Mouse (Mus musculus) gastrocnemius, postnatal 25 days (tissue): ENCODE results near the gene Gpr180. TPM values are rescaled to one million over a fixed set of nuclear protein-coding genes. Genes with fewer than 3 reads are reported as not detected.
"Not testable (repeated sequence)": the region's sequence is repeated elsewhere in the genome, so short reads cannot be mapped to it uniquely, and the experiment has no call there.

Experiments
- DNase-seq: peaks from one replicate; pipeline ENCODE4 v3.0.0; 2022
- total RNA-seq, 2 experiments: library from RNA; stranded (reverse); gene quantifications; 1 replicate in 1 of 2; 2 replicates in 1 of 2; pipeline ENCODE4 v1.2.3; 2021

The Gpr180 gene
- total RNA-seq, 2 experiments from 2014 or later = 29.6 to 31.1 TPM

DNA sequence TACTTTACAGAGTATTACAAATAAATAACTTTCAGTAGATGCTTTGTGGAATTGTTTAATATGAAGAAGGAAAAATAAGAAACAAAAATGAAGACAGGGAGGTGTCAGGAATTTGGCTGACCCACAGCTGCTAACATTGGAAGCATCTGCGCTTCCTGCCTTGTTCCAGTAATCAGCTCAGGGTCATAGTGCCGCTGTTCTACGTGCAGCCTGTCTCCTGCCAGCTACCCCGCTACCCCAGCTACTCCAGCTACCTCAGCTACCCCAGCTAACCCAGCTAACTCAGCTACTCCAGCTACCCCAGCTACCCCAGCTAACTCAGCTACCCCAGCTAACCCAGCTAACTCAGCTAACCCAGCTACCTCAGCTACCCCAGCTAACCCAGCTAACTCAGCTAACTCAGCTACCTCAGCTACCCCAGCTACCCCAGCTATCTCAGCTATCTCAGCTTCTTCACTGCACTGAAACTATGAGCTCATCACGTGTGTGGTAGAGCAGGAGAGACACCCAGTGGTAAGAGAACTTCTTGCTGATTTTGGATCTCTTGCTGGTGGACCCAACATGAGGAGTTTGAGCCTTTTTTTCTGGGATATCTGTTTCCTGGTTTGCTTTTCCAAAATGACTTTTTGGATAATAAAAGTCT lies 14.8 kb downstream of the Gpr180 start:
- peak; percentile 40 for DNase-seq

DNA sequence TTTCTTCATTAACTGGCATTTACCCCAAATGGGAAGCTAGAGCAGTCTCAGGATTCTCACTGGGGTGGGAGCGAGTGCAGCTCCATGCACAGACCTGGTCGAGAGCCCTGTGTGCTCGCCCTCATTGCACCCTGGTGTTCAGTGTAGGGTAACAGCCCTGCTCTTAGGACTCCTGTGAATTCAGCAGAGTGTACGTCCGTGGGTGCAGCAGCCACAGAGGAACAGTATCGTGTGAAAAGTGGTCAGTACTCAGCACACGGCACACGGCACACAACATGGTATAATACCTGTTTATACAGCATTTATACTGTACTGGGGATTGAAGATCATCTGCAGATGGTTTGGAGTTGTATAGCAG lies 15.3 kb downstream of the Gpr180 start:
- no peak for DNase-seq

DNA sequence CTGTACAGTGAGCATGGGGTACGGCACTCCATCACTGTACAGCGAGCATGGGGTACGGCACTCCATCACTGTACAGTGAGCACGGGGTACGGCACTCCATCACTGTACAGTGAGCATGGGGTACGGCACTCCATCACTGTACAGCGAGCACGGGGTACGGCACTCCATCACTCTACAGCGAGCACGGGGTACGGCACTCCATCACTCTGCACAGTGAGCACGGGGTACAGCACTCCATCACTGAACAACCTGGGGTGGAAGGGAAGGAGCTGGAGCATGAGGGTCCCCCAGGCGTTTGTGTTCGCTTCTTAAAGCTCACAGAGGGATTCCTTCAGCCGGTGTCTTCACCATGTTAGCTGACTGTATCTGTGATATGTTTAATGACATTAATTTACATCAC lies 19.1 kb downstream of the Gpr180 start:
- DNase-seq = not testable (repeated sequence)

DNA sequence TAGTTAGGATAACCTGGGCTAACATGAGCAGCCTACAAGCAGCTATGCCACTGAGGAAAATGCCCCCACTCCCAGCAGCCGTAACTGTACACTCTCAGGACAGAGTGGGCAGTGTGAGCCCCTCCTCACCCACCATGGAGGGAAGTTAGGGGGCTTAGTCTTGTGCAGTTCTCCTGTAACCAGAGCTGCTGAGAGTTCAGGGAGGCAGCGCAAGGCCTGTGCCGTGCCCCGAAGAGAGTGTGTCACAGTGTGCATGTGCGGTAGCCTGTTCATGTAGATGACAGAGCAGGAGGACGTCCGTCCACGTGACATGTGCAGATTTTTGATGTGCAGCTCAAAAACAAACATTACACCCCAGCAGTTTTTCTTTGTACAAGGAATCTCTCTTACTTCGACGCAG lies 19.8 kb downstream of the Gpr180 start:
- DNase-seq = no peak

DNA sequence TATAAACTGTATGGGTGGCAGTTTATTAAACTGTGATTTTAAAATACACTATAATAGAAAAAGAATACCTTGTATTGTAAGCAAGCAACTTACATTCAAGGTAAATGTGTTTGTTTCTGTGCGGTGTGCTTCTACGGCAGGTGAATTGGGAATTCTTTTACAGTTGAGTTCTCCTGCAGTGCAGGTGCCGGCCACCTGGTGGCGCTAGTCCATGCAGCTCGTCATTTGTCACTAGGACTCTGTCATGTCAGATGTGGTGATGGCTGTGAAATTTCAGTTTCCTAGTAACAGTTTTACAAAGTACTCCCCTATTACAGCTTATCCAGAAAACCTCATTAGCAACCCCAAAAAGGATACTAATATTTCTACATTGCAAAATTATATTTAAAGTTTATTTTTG lies 20.2 kb downstream of the Gpr180 start:
- DNase-seq = no peak

DNA sequence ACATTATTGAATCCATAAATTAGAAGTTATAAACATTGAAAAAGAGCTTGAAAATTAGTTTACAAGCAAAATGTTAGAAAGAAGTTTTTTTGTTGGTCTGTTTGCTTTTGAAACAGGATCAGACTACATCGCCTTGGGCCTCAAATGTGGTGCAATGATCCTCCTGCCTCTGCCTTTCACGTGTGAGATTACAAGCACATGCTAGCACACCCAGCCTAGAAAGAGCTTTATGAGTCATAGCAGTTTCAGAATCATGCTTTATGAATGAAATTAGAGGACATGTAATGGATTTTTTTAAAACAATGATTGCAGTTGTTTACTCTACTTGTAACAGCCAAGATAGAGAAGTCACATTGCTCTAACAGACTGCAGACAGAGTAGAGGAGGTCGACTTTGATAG lies 24.8 kb downstream of the Gpr180 start:
- no peak for DNase-seq

DNA sequence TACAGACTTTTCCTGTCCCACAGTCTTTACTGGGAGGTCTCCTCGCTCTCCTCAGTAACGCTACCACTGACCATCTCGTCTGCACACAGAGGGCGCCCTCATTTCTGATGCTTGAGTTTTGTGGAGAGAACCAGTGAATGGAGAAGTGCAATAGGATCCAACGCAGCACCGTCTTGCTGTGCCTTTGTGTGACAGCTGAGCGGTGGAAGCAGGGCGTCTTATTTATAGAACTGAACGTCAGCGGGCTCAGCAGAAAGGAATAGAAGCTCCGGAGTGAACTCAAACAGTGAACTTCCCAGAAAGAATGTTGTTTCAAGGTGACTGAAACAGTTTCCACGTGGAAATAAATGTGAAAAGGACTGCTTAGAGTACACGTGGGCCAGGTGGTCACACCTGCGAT lies 25.7 kb downstream of the Gpr180 start:
- DNase-seq = no peak

DNA sequence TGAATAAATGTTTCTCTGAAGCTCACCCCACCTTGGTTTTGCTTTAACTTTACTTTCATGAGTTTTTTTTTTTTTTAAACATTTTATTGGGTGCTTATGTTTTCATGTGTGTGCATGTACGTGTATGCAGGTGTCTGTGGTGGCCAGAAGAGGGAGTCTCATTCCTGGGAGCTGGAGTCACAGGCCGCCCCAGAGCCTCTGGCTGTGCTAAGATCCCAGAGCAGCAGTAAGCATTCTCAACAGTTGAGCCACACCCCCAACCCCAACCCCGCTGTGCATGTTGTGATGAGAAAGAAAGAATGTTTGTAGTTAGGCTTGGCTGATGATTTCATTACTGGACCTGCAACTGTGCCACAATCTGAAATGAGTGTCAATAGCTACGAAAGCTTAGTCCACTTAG lies 31.8 kb downstream of the Gpr180 start:
- no peak for DNase-seq

DNA sequence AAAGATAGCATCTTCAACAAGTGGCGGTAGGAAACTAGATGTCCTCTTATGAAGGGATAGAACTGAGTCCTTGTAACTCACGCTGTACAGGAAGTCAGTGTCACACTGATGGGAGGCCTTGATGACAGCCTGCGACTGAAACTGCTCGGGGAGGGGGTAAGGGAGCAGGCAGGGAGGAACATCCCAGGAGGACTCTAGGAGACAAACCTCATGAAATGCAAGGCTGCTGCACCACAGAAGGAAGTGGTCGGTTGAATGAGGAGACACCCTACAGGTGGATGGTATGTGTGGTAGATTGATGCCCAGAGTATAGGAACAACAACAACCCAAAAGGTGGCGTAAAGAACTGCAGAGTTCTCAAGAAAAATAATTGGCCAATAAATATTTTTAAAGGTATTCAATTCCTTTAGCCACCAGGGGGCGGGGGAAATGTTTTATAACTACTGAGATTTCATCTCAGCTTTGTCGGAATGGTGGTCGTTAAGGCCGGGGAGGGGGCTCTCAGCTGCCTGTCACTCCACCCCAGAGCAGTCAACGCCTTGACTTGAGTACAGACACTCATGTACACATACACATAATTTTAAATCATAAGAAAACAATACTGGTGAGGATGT lies 36.7 kb downstream of the Gpr180 start:
- DNase-seq = no peak

DNA sequence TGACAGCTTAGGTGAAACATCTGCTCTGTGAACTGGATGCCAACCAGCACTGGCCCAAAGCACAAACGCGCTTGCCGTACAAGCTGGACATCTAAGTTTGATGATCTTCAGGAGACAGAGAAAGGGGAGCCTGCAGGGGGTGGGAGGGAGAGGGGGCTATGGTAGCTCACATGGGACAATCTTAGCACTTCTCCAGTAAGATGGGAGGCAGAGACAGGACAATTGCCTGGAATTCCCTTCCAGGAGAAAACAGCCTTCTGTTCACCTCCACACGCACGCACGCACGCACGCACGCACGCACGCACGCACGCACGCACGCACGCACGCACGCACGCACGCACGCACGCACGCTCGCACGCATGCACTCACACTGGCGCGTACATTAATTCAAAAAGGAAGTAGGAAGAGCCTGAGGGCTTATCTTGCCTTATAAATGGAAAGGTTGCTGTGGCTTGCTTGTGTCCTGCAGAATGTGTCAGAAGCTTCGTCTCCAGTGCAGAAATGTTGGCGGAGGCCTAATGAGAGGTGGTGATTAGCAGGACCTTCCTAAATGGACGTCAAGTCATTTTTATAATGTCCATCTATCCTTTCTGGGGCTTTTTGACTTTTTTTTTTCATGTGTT lies 38.2 kb downstream of the Gpr180 start:
- DNase-seq = no peak

DNA sequence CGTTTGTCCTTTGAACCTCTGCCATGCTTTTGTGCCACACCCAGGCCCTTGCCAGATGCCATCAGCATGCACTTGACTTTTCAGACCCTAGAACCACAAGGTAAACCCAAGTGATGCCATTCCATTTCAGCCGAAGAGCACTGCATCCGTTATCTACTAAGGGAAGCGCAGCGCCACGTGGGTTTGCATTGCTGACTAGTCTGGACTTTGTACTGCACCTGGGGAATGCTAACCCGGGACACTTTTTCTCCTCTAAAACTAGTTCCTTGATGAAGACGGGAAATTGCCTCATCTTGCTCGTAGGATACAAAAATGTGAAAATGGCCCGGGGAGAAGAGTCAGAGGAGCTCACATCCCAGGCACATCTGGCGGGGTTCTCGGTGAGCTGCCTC lies 38.7 kb downstream of the Gpr180 start:
- no peak for DNase-seq

DNA sequence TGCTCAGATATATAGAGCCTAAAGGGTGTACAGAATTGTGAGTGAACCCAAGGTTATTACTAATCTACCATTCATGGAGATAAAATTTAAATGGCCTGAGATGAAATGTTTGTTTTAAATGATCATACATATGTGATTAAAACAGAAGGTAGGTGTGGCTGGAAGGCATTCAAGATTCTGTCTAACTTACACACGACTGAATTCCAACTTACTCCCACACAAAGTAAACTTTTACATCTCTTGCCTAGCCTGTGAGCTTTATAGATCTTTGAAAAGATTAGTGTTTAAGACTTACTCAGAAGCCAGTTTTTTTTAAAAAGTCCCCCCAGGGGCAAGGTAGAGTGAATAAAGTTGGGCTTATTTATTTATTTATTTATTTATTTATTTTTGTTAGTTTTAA lies 42.3 kb downstream of the Gpr180 start:
- DNase-seq = no peak

DNA sequence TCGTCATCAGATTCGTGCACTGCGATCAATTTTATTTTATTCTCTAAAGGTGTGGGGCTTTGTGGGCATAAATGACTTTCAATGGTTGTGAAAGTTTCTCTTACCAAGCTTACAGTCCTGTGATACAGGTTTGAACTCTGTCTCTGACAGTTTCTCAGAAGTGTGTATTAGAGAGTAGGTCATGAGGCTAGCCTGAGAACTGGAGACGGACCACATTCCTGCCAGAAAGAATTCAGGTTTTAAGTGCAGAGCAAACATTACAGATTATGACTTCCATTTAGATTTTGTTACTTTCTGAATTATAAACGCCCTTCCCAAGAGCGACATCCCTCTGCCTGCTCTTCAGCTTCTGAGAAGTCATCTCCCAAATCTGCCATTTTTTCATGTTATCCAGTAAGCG lies 42.7 kb downstream of the Gpr180 start:
- DNase-seq = no peak

DNA sequence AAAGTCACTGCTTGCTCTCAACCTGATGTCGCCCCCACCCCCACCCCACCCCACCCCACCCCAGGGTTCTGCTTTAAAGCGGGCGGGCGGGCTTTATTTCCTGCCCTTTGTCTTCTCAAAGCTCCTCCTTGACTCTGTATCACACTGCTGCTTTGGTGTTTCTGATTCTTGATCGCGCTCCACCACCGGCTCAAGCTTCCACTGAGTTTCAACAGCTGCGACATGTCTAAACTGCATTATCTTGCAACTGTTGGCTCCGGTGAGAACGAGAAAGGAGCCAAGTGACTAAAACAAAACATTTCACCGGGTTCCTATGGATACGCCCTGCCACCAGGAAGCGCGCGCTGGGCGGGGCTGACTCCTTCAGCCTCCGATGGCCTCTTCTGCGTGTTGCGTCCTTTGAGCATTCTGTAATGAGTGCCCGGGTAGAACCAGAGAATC lies 43.2 kb downstream of the Gpr180 start:
- peak; percentile 43 for DNase-seq

DNA sequence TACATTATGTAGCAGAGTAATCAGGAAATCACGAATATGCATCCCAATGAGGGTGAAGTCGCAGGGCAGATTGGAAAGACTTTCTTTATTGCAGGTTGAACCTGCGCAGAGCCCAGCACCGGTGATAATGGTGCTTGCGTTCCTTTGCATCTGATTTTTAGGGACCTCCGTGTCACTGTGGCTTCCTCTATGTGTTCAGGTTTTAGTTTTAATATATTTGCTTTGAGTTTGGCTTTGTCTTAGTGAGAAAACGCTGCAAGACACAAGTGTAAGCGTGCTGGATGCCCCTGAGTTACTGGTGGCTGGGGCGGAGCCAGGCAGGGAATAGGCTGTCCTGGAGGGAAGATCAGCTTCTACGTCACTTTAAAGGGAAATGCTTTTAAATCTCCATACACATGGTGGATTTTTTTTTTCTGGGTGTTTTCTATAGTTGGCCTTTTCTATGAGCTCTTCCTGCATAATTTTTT lies 43.8 kb downstream of the Gpr180 start:
- DNase-seq = peak; percentile 21

DNA sequence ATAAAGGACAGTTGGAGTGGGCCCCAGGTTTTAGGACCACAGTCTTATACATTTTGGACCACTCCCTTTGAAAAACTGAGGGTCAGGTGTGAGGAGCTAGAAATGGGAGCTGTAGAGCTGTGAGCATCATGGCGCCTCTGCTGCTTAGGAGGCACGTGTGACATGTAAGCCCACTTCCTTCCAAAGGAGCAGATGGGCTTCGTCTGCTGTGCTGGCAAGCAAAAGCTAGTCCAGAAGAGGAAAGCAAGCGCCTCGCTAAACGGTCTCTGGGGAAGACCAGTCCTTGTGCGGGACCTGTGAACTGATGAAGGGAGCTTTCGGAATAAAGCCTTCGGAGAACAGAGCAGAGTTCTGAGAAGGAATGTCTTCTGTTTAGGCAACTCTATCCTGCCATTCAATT lies 54.5 kb downstream of the Gpr180 start:
- DNase-seq = no peak

DNA sequence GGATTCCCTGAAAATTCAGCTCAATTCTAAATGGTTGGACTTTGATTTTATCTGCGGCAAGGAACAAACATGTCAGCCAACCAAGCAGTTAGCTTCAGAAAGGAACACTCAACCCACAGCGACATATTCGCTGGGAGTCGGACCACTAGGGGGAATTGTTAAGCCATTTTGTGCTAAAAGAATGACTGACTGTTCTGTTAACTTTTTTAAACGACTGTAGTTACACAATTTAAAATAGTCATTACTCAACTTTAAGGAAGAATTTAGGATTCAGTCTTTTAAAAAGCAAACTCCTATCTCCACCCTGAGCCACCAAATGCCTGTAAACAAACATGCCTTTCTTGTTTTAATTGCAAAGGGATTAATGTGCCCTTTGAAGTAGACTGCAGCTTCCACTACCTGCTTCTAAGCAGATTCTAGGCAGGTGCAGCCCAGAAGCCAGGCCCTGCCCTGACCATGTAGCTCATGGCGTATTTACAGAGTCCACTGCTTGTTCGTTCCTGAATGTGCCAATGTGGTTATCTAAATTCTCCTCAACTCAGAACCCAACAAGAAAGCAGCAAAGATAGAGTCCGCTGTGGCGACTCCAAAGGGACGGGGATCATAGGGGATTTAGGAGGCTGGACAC lies 56.2 kb downstream of the Gpr180 start:
- DNase-seq = no peak

DNA sequence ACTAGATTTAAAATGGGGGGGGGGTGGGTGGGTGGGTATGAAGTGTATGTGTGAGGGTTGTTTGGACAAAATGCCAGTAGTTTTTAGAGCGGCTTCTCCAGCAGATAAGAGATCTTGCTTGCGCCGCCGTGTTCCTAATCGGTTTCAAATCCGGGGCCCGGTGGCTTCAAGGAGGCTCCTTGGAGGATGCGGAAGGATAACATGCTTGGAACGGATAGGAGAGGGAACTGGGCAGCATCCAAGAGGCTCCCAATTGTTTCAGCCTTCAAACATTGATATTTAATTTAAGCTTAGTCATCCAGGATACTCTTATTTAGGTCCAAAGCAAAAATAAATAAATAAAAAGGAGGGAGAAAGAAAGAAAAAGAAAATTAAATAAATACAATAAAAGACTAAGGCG lies 56.7 kb downstream of the Gpr180 start:
- no peak for DNase-seq

DNA sequence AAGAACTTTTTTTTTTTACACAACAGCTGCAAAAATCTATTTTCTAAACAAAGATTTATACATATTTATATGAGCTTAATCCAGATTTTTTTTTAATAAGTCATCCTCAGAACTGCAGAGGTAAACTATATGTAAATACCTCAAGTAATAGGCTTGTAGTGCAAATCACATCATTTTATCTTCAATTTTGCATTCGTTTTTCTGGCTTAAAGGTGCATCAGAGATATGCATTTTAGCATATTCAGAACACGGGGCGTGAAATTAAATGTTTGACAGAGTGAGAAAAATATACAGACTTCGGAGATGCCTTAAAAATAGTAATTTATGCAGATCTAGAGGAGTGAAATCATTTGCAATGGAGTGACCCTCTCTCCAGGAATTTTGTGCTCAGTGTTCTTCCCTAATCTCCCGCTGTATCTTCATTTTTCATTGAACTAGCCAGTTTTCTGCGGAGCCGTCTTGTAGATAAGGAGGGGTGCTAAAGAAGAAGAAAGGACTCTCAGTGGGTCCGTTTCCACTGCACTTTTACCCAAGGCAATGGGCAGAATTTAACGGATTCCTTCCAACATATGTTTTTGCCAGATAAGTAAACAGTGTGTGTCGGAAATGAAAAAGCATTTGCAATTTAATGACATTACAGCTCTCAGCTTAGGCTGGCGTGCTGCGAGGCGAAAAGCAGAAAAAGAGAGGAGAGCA lies 57.4 kb downstream of the Gpr180 start:
- no peak for DNase-seq

DNA sequence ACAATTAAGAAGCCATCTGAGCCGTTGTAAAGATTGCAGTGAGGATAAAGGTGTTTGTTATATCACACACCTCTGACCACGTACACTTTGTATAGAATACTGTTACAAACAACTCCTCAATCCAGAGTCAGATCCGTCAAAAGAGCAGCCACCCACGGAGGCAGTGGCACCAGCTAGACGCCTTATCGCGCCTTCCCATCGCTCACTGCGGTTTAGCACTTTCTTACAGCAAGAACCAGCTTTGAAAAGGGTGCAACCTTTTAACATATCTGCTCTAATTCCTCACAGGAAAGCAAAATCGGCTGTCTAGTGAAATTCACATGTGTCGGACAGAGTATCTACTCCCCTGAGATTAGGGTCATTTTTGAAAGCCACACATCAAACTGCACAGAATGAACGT lies 60.1 kb downstream of the Gpr180 start:
- DNase-seq = no peak

DNA sequence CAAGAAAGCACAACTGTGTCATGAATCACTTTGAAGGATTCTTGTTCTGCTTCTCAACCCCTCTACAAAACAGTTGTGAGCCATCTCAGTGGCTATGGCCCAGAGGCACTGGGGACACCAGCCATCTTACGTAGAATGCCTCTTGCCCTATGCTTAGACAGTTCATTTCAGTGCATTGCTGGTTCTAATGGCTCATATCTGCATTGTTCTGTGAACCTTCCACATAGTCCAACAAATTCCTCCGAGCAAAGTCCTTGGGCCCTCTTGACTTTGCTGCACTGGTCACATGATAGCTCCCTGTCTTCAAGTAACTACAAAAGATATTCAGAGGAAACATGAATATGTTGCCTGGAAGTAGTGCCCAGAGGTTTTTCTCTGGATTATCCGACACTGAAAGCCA lies 63.8 kb downstream of the Gpr180 start:
- no peak for DNase-seq

DNA sequence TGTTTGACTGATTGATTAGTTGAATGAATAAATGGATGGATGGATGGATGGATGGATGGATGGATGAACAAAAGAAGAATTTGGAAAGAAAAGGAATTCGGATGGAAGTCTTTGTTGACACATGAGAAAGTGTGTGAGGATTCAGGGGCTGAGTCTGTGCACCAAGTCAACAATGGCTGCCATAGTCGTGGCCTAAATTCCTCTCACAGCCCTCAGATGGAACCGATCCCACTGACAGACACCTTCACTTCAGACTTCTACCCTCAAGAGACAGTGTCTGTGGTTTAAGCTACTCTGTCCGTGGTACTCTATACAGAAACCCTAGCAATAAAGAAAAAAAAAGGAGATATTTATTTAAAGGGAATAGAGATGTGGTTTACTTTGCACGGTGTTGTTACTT lies 65.0 kb downstream of the Gpr180 start:
- DNase-seq = no peak

DNA sequence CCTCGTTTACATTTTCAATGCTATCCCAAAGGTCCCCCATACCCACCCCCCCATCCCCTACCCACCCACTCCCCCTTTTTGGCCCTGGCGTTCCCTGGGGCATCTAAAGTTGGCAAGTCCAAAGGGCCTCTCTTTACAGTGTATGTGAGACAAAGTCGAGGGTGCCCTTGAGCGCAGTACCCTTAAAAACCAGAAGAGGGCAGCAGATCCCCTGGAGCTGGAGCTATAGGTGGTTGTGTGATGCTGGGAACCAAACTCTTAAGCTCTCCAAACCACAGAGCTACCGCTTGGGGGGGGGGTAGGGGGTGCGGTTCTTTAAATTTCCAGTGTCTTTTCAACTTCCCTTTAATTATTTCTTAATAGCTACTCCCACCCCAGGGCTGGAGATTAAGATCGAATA lies 66.1 kb downstream of the Gpr180 start:
- no peak for DNase-seq
